Mouse (Mus musculus): Measurements from ENCODE around the gene Fcho1. TPM values are rescaled to one million over a fixed set of nuclear protein-coding genes. Genes with fewer than 3 reads are reported as not detected.

The Fcho1 gene
- total and polyA plus RNA-seq, 2 experiments from 2014 or later = 68.7 to 97.2 TPM

DNA sequence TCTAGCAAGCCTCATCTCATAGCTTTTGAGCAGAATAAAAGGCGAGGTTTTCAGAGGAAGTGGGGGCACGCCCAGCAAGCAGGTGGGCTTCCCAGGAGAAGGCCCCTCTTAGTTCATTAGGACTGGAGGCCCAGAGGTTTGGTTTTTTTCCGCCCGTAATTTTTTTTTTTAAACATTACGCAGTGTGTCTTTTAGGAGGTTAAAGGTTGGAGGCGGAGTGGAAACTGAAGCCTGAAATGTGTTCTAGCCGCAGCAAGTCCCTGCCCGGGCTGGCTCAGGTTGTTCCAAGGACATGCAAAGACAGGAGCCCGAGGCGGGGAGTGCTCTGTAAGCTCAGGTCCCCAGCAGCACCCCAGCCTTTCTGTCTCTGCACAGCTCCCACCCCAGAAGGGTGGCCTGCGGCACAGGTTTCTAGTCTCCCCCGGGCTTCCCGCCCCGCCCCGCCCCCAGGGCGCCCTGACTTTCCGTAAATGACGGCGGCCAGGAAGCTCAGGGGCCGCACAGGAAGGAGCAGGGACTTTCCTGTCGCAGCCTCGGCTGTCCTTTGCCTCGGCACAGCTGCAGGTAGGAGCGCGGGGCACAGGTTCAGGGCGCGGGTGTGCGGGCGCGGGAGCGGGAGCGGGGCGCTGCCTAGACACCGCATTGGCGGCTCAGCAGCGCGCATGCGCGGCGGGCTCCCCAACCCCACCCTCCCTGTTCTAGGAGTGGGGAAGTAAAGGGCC, 49.3 kb downstream of the Fcho1 start, which contains the start of gene Jak3:
TSS of gene Jak3 (plus strand) at position 277 of the 722 bp plus-strand sequence.
- H3K9me3 ChIP-seq (ENCODE audit: low read length) = no peaks in the 10 kb centered on the region
- DNase-seq (peak; percentile 89), ATAC-seq (peak; percentile 67)
- TF ChIP-seq CTCF (IDR thresholded peaks at IDR 0.05; ENCODE audit: low read depth) = no peak
- peak within 1 kb of the TSS; percentile 70 for H3K4me2 ChIP-seq (ENCODE audit: low read depth)
- peak within 1 kb of the TSS; percentile 76 for H3K27ac ChIP-seq (ENCODE audit: low read depth, low read length)
- peaks cover 11% of the 10 kb centered on the region; the same call in 1 of the 2 replicates for H3K4me1 ChIP-seq (ENCODE audit: insufficient read depth)
- peak within 1 kb of the TSS; percentile 62 for H3K9ac ChIP-seq
- H3K27me3 ChIP-seq (ENCODE audit: insufficient read depth, low read length) = peaks cover 26% of the 10 kb centered on the region
- H3K4me3 ChIP-seq (ENCODE audit: low read depth, low read length) = peak within 1 kb of the TSS; percentile 47
- no peaks in the 10 kb centered on the region for H3K36me3 ChIP-seq (ENCODE audit: insufficient read depth)
- 3% methylated on average over 39 of the region's 40 CpGs for WGBS

DNA sequence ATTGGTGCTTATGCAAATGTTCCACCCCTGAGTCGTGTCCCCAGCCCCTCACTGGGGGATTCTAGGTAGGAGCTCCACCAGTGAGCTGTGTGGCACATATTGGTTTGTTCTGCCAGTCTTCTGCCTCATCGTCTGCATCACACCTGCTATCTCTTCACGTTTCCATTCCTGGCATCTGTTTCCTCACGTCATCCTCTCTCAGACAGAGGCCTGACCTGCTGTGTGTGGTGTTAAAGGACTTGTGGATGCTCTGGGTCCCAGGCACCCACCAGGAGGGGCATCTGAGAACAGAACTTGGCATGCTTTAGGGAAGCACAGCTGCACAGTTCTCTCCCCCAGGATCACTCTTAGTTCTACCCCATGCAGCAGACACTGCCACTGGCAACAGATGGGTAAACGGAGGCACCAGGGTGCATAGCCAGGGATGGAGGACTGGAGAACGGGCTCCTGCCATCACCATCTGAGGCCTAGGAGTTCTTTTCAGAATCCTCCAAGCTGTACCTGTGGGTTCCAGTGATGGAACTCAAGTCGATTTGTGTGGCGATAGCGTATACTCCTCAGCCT, 50.0 kb downstream of the Fcho1 start:
- H3K4me1 ChIP-seq (ENCODE audit: insufficient read depth) = peaks cover 11% of the 10 kb centered on the region; the same call in 1 of the 2 replicates
- H3K27me3 ChIP-seq (ENCODE audit: insufficient read depth, low read length) = peaks cover 20% of the 10 kb centered on the region
- peak overlapping the region; percentile 26; the same call in 1 of the 2 replicates for H3K9ac ChIP-seq
- no peaks in the 10 kb centered on the region for H3K9me3 ChIP-seq (ENCODE audit: low read length)
- ATAC-seq = no peak
- H3K27ac ChIP-seq (ENCODE audit: low read depth, low read length) = no peak overlapping the region
- no peak for TF ChIP-seq CTCF (IDR thresholded peaks at IDR 0.05; ENCODE audit: low read depth)
- no peaks in the 10 kb centered on the region for H3K36me3 ChIP-seq (ENCODE audit: insufficient read depth)
- 32% methylated on average over 9 of the region's 9 CpGs for WGBS
- no peak for DNase-seq
- H3K4me3 ChIP-seq (ENCODE audit: low read depth, low read length) = peak overlapping the region; percentile 47
- peak overlapping the region; percentile 70 for H3K4me2 ChIP-seq (ENCODE audit: low read depth)

DNA sequence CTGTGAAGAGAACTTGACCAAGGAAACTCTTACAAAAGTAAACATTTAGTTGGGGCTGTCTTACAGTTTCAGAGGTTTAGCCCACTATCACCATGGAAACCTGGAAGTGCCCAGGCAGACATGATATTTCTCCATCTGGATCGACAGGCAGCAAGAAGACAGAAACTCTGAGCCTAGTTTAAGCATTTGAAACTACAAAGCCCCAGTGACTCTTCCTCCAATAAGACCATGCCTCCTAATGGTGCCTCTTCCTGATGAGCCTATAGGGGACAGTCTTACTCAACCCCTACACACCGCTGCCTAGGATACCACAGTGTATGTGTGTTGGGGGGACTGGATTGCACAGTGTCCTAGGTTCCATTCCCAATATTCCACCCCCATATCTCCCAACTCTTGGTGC, 51.4 kb downstream of the Fcho1 start:
- Histone ChIP-seq H3K4me3 (ENCODE audit: low read depth, low read length) (no peak overlapping the region), H3K4me1 (ENCODE audit: insufficient read depth) (peaks cover 11% of the 10 kb centered on the region; the same call in 1 of the 2 replicates), H3K36me3 (ENCODE audit: insufficient read depth) (no peaks in the 10 kb centered on the region), H3K9me3 (ENCODE audit: low read length) (no peaks in the 10 kb centered on the region), H3K27me3 (ENCODE audit: insufficient read depth, low read length) (peaks cover 10% of the 10 kb centered on the region), H3K9ac (no peak overlapping the region), H3K27ac (ENCODE audit: low read depth, low read length) (no peak overlapping the region), H3K4me2 (ENCODE audit: low read depth) (no peak overlapping the region)
- TF ChIP-seq CTCF (IDR thresholded peaks at IDR 0.05; ENCODE audit: low read depth) = no peak
- no peak for ATAC-seq
- peak; percentile 52 for DNase-seq
- WGBS = 42% methylated on average over 2 of the region's 2 CpGs

DNA sequence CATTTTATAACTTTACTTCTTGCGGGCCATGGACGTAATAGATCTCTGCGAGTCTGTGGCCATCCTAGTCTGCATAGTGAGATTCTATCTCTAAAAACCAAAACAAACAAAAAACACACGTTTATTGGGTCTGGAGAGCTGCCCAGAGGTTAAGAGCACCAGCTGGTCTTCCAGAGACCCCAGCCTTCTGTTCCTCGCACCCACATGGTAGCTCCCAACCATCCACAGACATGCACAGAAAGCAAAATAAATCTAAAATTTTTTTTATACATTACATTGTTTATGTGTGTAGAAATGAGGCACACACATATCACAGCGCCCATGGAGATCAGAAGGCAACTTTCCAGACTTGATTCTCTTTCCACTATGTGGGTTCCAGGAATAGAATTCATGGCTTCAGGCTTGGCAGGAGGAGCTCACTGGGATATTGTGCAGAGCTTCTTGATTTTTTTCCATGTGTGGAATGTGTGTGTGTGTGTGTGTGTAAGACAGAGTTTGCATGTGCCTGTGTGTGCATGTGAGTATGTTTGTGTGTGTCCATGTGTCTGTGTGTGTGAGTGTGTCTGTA, 53.3 kb downstream of the Fcho1 start:
- no peak for TF ChIP-seq CTCF (IDR thresholded peaks at IDR 0.05; ENCODE audit: low read depth)
- Histone ChIP-seq H3K9me3 (ENCODE audit: low read length) (no peaks in the 10 kb centered on the region), H3K9ac (peak overlapping the region; percentile 77), H3K36me3 (ENCODE audit: insufficient read depth) (no peaks in the 10 kb centered on the region), H3K4me3 (ENCODE audit: low read depth, low read length) (peak overlapping the region; percentile 60), H3K27me3 (ENCODE audit: insufficient read depth, low read length) (no peaks in the 10 kb centered on the region), H3K4me1 (ENCODE audit: insufficient read depth) (peaks cover 22% of the 10 kb centered on the region), H3K4me2 (ENCODE audit: low read depth) (peak overlapping the region; percentile 76), H3K27ac (ENCODE audit: low read depth, low read length) (peak overlapping the region; percentile 86)
- WGBS = 42% methylated on average over 6 of the region's 6 CpGs
- no peak for ATAC-seq
- DNase-seq = peak; percentile 55

DNA sequence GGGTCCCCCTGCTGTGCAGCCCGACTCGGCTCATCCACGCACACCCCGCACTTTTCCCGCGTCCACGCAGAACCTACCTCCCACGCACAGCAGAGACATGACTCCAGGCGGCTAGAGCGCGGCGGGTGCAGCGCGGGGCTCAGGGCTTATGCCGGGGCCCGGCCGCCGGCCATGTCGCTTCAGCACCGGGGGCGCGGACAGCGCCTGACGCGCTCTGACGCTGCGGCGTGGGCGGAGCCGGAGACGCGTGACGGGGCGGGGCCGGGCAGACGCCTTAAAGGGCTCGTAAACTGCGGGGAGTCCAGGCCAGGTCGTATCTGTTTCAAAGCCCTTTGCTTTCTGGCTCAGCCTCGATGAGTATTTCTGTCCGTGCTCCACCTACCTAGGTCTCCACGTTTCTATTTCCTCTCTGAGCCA, 54.0 kb downstream of the Fcho1 start, which contains the start of gene Unc13a:
TSS of gene Unc13a (minus strand) at position 209 of the 417 bp plus-strand sequence.
- ATAC-seq = peak; percentile 75
- peak within 1 kb of the TSS; percentile 60 for H3K4me3 ChIP-seq (ENCODE audit: low read depth, low read length)
- H3K4me2 ChIP-seq (ENCODE audit: low read depth) = peak within 1 kb of the TSS; percentile 76
- peak within 1 kb of the TSS; percentile 86 for H3K27ac ChIP-seq (ENCODE audit: low read depth, low read length)
- H3K36me3 ChIP-seq (ENCODE audit: insufficient read depth) = no peaks in the 10 kb centered on the region
- TF ChIP-seq CTCF (IDR thresholded peaks at IDR 0.05; ENCODE audit: low read depth) = no peak
- DNase-seq = peak; percentile 96
- under 1% methylated on average over 42 of the region's 42 CpGs for WGBS
- no peaks in the 10 kb centered on the region for H3K27me3 ChIP-seq (ENCODE audit: insufficient read depth, low read length)
- no peaks in the 10 kb centered on the region for H3K9me3 ChIP-seq (ENCODE audit: low read length)
- H3K9ac ChIP-seq = peak within 1 kb of the TSS; percentile 77
- H3K4me1 ChIP-seq (ENCODE audit: insufficient read depth) = peaks cover 23% of the 10 kb centered on the region

DNA sequence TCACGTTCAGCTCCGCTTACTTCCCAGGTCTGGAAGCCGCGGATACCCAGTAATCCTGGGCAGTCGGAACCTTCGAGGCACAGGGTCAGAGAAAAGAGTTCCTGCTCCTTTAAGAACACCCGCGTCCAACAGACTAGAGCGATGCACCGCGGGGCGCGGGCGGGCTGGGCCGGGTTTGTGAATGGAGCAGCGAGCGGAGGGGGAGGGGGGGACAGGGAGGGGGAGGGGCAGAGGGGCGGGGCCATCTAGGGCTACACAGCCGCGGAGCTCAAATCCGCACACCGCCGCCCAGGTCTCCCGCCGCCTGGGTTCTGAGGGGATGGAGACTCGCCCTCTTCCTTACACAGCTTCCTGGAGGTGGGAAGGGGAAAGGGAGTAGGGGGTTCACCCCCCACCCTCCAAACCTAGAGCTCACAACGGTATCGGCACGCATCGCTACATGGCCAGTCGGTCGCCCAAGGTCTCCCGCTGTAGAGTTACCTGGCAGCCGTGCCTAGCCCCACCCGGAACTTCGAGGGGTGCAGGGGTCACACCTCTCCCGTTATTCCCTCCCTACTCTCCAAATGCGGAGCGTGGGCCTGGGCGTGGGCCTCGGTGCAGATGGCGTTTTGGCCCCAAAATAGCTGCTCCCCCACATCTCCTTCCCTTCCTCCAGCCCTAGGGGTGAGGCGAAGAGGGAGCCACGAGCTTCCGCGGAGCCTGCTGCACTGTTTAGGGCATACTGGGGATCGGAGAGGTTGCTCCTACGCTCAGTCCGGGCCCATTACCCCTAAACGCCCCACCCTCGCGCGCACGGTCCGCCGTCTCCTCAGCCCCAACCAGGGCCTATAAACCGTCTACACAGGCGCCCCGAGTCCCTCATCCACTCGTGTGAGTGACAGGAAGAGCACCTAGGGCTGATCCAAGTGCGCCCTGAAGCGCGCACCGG, 54.6 kb downstream of the Fcho1 start:
- WGBS = under 1% methylated on average over 59 of the region's 64 CpGs
- Histone ChIP-seq H3K4me1 (ENCODE audit: insufficient read depth) (peaks cover 21% of the 10 kb centered on the region), H3K9me3 (ENCODE audit: low read length) (no peaks in the 10 kb centered on the region), H3K4me2 (ENCODE audit: low read depth) (peak overlapping the region; percentile 76), H3K27me3 (ENCODE audit: insufficient read depth, low read length) (no peaks in the 10 kb centered on the region), H3K4me3 (ENCODE audit: low read depth, low read length) (peak overlapping the region; percentile 60), H3K27ac (ENCODE audit: low read depth, low read length) (peak overlapping the region; percentile 86), H3K9ac (peak overlapping the region; percentile 77), H3K36me3 (ENCODE audit: insufficient read depth) (no peaks in the 10 kb centered on the region)
- DNase-seq = peak; percentile 91
- no peak for TF ChIP-seq CTCF (IDR thresholded peaks at IDR 0.05; ENCODE audit: low read depth)
- ATAC-seq = peak; percentile 68

All from forebrain, postnatal 0 days (tissue).